ENCODE assay signal across 34 mouse cellular contexts in genomic region chr17:43510782-43511181, GRCm38 (mm10). TPM values are rescaled to one million over a fixed set of nuclear protein-coding genes. Genes with fewer than 3 reads are reported as not detected.
DNase-seq lines count a peak whose midpoint lies in the region; ATAC-seq lines count a peak whose summit lies in the region.
"Had no signal": no experiment of that assay in that cellular context is flagged by ENCODE, and none has a peak within 500 bp of the region (broad histone marks: within the 10 kb centered on the region; RNA-seq: fewer than 3 reads in every experiment).

No protein-coding gene starts in this region.

- no peak overlapping the region for H3K4me3 ChIP-seq in kidney, embryonic 15.5 days (replicated peaks)
- no peak overlapping the region for H3K4me3 ChIP-seq in kidney, embryonic 14.5 days (ENCODE audit: low read length)
- H3K4me3 ChIP-seq in forebrain, embryonic 14.5 days (ENCODE audit: low read depth, low read length) = no peak overlapping the region
- H3K4me3 ChIP-seq: embryonic facial prominence, embryonic 15.5 days; heart, embryonic 13.5 days; hindbrain, embryonic 15.5 days; limb, embryonic 10.5 days; limb, embryonic 15.5 days; neural tube, embryonic 15.5 days had no signal

- 0 out of 2 replicates have a peak, but pooled peaks cover 8% of the 10 kb centered on the region for H3K9me3 ChIP-seq in kidney, embryonic 15.5 days (replicated peaks)
- H3K9me3 ChIP-seq in kidney, embryonic 14.5 days (ENCODE audit: control insufficient read depth, low read length) = peaks cover 9% of the 10 kb centered on the region; the same call in 1 of the 2 replicates
- no peaks in the 10 kb centered on the region; the same call in 1 of the 2 replicates for H3K9me3 ChIP-seq in forebrain, embryonic 14.5 days (replicated peaks; ENCODE audit: control insufficient read depth, low read length)
- H3K9me3 ChIP-seq: limb, embryonic 10.5 days; limb, embryonic 15.5 days had no signal

- H3K4me1 ChIP-seq in kidney, embryonic 15.5 days = 0 out of 2 replicates have a peak, but pooled peaks cover 7% of the 10 kb centered on the region
- no peaks in the 10 kb centered on the region for H3K4me1 ChIP-seq in kidney, embryonic 14.5 days (ENCODE audit: control insufficient read depth, insufficient read depth, low read length)
- H3K4me1 ChIP-seq in forebrain, embryonic 14.5 days (ENCODE audit: control insufficient read depth, insufficient read depth, low read length) = no peaks in the 10 kb centered on the region
- H3K4me1 ChIP-seq: embryonic facial prominence, embryonic 15.5 days; heart, embryonic 13.5 days; hindbrain, embryonic 15.5 days; limb, embryonic 15.5 days; neural tube, embryonic 15.5 days had no signal

- no peak overlapping the region for H3K4me2 ChIP-seq in kidney, embryonic 15.5 days
- H3K4me2 ChIP-seq in kidney, embryonic 14.5 days (replicated peaks; ENCODE audit: low read depth, low read length) = no peak overlapping the region
- H3K4me2 ChIP-seq in forebrain, embryonic 14.5 days (ENCODE audit: low read length) = no peak overlapping the region
- H3K4me2 ChIP-seq: embryonic facial prominence, embryonic 15.5 days; heart, embryonic 13.5 days; hindbrain, embryonic 15.5 days; limb, embryonic 15.5 days; neural tube, embryonic 15.5 days had no signal

- ATAC-seq in kidney, embryonic 15.5 days (replicated peaks; ENCODE audit: low FRiP score) = peak; percentile 56; the same call in 1 of the 2 replicates
- no peak for ATAC-seq in kidney, embryonic 14.5 days (ENCODE audit: low FRiP score, low TSS enrichment)
- ATAC-seq in forebrain, embryonic 14.5 days = peak; percentile 87
- no peak for ATAC-seq in megakaryocyte, adult 5-6 weeks (ENCODE audit: poor library complexity, severe bottlenecking)
- ATAC-seq: inflammation-experienced regulatory T-cells, adult 6 months had no signal

- intact Hi-C loops in left cerebral cortex, postnatal 14 days (cut with DNase I) = no loop called here

- peak; percentile 38 for DNase-seq in retina, postnatal 1 day
- no peak for DNase-seq in retina, embryonic 14.5 days (ENCODE audit: low spot score)
- DNase-seq in forebrain, embryonic 14.5 days (ENCODE audit: low spot score) = peak; percentile 67
- DNase-seq in left cerebral cortex, postnatal 14 days (ENCODE audit: low spot score in 2 of 2) = no peak
- DNase-seq: adrenal gland, adult 8-10 months; B cell, adult 2 months; cerebellum, adult 9-10 months; heart, postnatal 10 days; kidney, adult 11 months; layer of hippocampus, postnatal 36 days; lung, adult 2 months; lung, postnatal 10 days; right cerebral cortex, postnatal 4 days; thymus, adult 2 months; thymus, postnatal 36 days had no signal

- WGBS in kidney, embryonic 15.5 days = 40% methylated on average over 4 of the region's 4 CpGs
- 39% methylated on average over 4 of the region's 4 CpGs for WGBS in kidney, embryonic 14.5 days
- WGBS in forebrain, embryonic 14.5 days = 21% methylated on average over 4 of the region's 4 CpGs

- no peaks in the 10 kb centered on the region for H3K27me3 ChIP-seq in kidney, embryonic 15.5 days
- H3K27me3 ChIP-seq in kidney, embryonic 14.5 days (ENCODE audit: control insufficient read depth, insufficient read depth, low read length) = no peaks in the 10 kb centered on the region
- no peaks in the 10 kb centered on the region for H3K27me3 ChIP-seq in forebrain, embryonic 14.5 days (replicated peaks; ENCODE audit: control insufficient read depth, insufficient read depth, low read length)
- H3K27me3 ChIP-seq: embryonic facial prominence, embryonic 15.5 days; heart, embryonic 13.5 days; hindbrain, embryonic 15.5 days; limb, embryonic 15.5 days; neural tube, embryonic 15.5 days had no signal

- H3K9ac ChIP-seq in kidney, embryonic 15.5 days = no peak overlapping the region
- no peak overlapping the region for H3K9ac ChIP-seq in kidney, embryonic 14.5 days (ENCODE audit: low read depth, low read length)
- no peak overlapping the region for H3K9ac ChIP-seq in forebrain, embryonic 14.5 days (ENCODE audit: low read length)
- H3K9ac ChIP-seq: embryonic facial prominence, embryonic 15.5 days; heart, embryonic 13.5 days; hindbrain, embryonic 15.5 days; limb, embryonic 15.5 days; liver, embryonic 14.5 days; neural tube, embryonic 15.5 days had no signal

- no peak overlapping the region for H3K27ac ChIP-seq in kidney, embryonic 15.5 days
- no peak overlapping the region for H3K27ac ChIP-seq in kidney, embryonic 14.5 days (ENCODE audit: low read depth, low read length)
- 0 out of 2 replicates have a peak overlapping the region, but pooled peaks have one; percentile 2 for H3K27ac ChIP-seq in forebrain, embryonic 14.5 days (ENCODE audit: low read depth, low read length)
- H3K27ac ChIP-seq: embryonic facial prominence, embryonic 15.5 days; heart, embryonic 13.5 days; hindbrain, embryonic 15.5 days; kidney, postnatal 0 days; limb, embryonic 10.5 days; limb, embryonic 15.5 days; liver, embryonic 14.5 days; macrophage; neural tube, embryonic 15.5 days; stomach, postnatal 0 days had no signal

- no peaks in the 10 kb centered on the region for H3K36me3 ChIP-seq in kidney, embryonic 15.5 days
- no peaks in the 10 kb centered on the region for H3K36me3 ChIP-seq in kidney, embryonic 14.5 days (ENCODE audit: control insufficient read depth, insufficient read depth, low read length)
- H3K36me3 ChIP-seq in forebrain, embryonic 14.5 days (ENCODE audit: control insufficient read depth, insufficient read depth, low read length) = no peaks in the 10 kb centered on the region
- H3K36me3 ChIP-seq: embryonic facial prominence, embryonic 15.5 days; heart, embryonic 13.5 days; hindbrain, embryonic 15.5 days; limb, embryonic 10.5 days; limb, embryonic 15.5 days; neural tube, embryonic 15.5 days had no signal

RNA-seq across cellular contexts. Expression of gene Mep1a, which starts 8.2 kb away (rescaled TPM):
- 37.4 TPM in 2 replicates for polyA plus RNA-seq in kidney, embryonic 15.5 days (2015; fragmentation: Nextera tagmentation; extraction: Ambion mirVana)
- 6.0 and 12.8 TPM in 2 replicates for polyA plus RNA-seq in kidney, embryonic 14.5 days (2014; fragmentation: Nextera tagmentation; extraction: Ambion mirVana)
- polyA plus RNA-seq in forebrain, embryonic 14.5 days (2014; fragmentation: Nextera tagmentation; extraction: Ambion mirVana) = not detected in 2 replicates
- not detected in 2 replicates for total RNA-seq in megakaryocyte, adult 5-6 weeks (2015)
- not detected in 2 replicates for total RNA-seq in megakaryocyte, adult 5-6 weeks (2017)
- total RNA-seq in left cerebral cortex, postnatal 14 days (2021) = not detected
- total RNA-seq: adrenal gland, adult 8-10 months; gastrocnemius, adult 8-10 months; gastrocnemius, postnatal 4 days; heart, adult 8-10 months; heart, postnatal 10 days; hematopoietic stem cell, adult 5-6 weeks; layer of hippocampus, postnatal 36 days had no signal
- polyA plus RNA-seq: heart, embryonic 13.5 days; inflammation-experienced regulatory T-cells, adult 6 months; limb, embryonic 10.5 days; macrophage had no signal

RNA-seq across cellular contexts. Expression of gene Ankrd66, which starts 32.7 kb away (rescaled TPM):
- polyA plus RNA-seq in kidney, embryonic 15.5 days (2015; fragmentation: Nextera tagmentation; extraction: Ambion mirVana) = 0.17 and 0.47 TPM in 2 replicates
- 0.39 and 0.60 TPM in 2 replicates for polyA plus RNA-seq in kidney, embryonic 14.5 days (2014; fragmentation: Nextera tagmentation; extraction: Ambion mirVana)
- polyA plus RNA-seq in forebrain, embryonic 14.5 days (2014; fragmentation: Nextera tagmentation; extraction: Ambion mirVana) = 0.34 and 0.45 TPM in 2 replicates
- 0.62 and 1.8 TPM in 2 replicates for total RNA-seq in megakaryocyte, adult 5-6 weeks (2015)
- 0.18 TPM in 1 of 2 replicates, not detected in the other for total RNA-seq in megakaryocyte, adult 5-6 weeks (2017)
- total RNA-seq in left cerebral cortex, postnatal 14 days (2021) = not detected
- total RNA-seq: adrenal gland, postnatal 4 days; gastrocnemius, adult 8-10 months; gastrocnemius, postnatal 4 days; heart, adult 8-10 months; heart, postnatal 10 days; hematopoietic stem cell, adult 5-6 weeks had no signal
- polyA plus RNA-seq: heart, embryonic 13.5 days; inflammation-experienced regulatory T-cells, adult 6 months; stomach, postnatal 0 days; thymus, adult 2 months had no signal

RNA-seq across cellular contexts. Expression of gene Pla2g7, which starts 57.1 kb away (rescaled TPM):
- polyA plus RNA-seq in kidney, embryonic 15.5 days (2015; fragmentation: Nextera tagmentation; extraction: Ambion mirVana) = 66.6 and 67.2 TPM in 2 replicates
- polyA plus RNA-seq in kidney, embryonic 14.5 days (2014; fragmentation: Nextera tagmentation; extraction: Ambion mirVana) = 73.1 and 75.2 TPM in 2 replicates
- polyA plus RNA-seq in forebrain, embryonic 14.5 days (2014; fragmentation: Nextera tagmentation; extraction: Ambion mirVana) = 4.0 and 7.3 TPM in 2 replicates
- total RNA-seq in megakaryocyte, adult 5-6 weeks (2015) = 48.9 and 55.2 TPM in 2 replicates
- 36.2 and 37.2 TPM in 2 replicates for total RNA-seq in megakaryocyte, adult 5-6 weeks (2017)
- total RNA-seq in left cerebral cortex, postnatal 14 days (2021) = 10 to 100 TPM; 60.4 to 65.9 TPM

Comparison
In these comparisons a context has a peak if more than half of its experiments do, and no peak if none do; other contexts are left out.
1. ATAC-seq: peak in kidney, embryonic 15.5 days (single experiment) and forebrain, embryonic 14.5 days (single experiment); none in kidney, embryonic 14.5 days (single experiment) and megakaryocyte, adult 5-6 weeks (single experiment).
2. DNase-seq: peak in retina, postnatal 1 day (single experiment) and forebrain, embryonic 14.5 days (single experiment); none in retina, embryonic 14.5 days (single experiment) and left cerebral cortex, postnatal 14 days (0 of 2).